Mouse (Mus musculus) lung, postnatal 4 days (tissue): ENCODE measurements around the gene Slc22a23.

Experiments used
- DNase-seq, 2 experiments: peaks; one replicate each; pipeline ENCODE4 v3.0.0; 2021

The Slc22a23 gene

DNA sequence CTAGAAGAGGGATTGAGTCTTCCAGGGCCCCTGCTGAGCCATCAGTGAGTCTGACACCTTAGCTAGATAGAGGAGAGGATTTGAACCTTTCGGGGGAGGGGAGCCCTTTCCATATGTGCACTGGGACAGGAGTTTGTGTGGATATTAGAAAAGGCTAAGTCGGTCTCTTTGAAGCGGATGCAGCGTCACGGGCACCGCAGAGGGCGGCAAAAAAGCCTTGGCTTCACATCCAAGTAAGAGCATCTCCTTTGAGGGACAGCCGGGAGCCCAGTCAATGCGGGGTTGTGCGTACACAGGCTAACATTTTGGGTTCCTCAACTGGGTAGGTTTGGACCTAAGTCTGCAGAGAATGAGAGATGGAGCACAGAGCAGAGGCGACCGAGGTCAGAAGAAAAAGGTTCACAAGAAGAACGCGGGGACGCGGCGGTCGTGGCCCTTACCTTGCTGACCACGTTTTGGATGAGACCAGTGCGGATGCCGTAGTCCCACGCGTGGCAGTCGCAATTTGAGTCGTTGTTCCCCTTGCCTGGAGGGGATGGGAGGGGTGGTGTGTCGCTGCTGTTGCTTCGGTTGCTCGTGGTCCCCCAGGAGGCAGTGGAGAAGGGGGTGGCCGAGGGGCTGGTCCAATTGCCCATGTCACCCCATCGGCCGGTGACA is 1.1 kb downstream of the Slc22a23 start:
- peak in 1 of 2 experiments; percentile 15 for DNase-seq

GRCm38 (mm10) chr13:34342286-34342890 is 2.6 kb downstream of the Slc22a23 start:
- no peak for DNase-seq

DNA sequence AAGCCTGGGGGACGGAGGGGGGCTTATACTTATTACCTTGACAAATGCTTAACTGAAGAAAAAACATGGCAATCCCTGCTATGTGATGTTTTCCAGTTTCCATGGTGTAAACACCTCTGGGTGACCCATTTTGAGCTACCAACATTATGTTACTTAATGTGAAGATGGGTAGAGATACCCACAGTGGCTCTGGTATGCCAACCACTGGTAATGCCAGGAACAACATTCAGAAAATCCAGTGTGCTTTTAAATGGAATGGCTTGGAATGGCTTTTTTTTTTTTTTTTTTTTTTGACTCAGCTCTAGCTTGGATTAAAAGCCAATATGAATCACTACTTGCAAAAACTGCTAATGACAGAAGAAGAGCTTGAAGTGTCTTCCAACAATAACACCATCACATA is 8.1 kb downstream of the Slc22a23 start:
- no peak for DNase-seq

- no peak for DNase-seq
These were observed 10.1 kb downstream of the Slc22a23 start for GRCm38 (mm10) chr13:34334847-34335246.

DNA sequence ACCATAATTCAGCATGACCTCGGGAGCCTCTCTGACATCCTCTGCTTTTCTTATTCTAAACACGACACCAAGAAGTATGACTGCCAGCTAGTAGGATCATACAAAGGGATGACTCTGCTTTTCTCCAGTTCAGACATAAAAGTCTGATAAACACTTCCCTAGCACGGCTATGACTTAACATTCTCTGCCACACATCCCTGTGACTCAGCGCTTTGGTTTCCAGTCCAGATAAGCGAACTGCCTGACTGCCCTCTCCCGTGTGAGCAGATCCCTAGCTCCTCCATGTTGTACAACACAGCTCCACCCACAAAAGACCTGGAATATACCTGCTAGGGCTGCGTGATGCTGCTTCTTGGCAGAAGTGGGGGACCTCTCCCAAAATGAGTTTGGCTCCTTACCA is 12.2 kb downstream of the Slc22a23 start:
- DNase-seq: no peak

- no peak for DNase-seq
These were observed 13.4 kb downstream of the Slc22a23 start for GRCm38 (mm10) chr13:34331399-34332186.

DNA sequence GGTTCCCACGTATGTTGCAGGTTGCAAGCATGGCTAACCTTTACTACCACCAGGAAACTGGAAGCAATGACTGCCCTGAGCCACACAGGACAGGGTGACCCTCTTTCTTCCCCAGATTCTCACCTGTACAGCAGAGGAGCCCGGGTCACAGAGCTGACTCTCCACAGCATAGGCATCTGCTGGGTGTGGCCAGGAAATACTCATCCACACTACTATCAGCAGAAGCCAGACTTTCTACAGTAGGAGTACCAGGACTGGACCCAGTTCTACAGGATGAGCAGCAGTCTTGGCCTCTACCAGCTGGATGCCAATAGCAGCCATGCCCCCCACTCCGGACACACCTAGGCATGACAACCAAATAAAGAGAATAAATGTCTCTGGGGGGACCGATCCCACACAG is 15.4 kb downstream of the Slc22a23 start:
- no peak for DNase-seq

DNA sequence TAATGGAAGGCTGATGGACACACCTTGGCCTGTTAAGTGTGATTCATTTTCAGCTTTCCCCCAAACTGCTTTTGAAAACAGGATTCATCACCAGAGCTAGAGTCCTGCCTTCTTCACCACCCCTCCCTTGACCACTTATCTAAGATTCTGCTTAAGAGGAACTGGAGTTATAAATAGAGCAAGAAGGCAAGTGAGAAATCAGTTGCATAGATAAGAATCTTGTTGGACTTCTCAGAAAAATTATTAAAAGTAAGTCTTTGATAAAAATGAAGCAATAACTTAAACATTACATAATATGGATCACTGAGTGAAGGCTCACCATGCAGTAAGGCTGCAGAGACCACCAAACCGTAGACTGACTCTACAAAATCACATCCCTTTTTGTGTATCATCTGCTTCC is 18.0 kb downstream of the Slc22a23 start:
- no peak for DNase-seq

GRCm38 (mm10) chr13:34323361-34323760 is 21.6 kb downstream of the Slc22a23 start:
- no peak for DNase-seq

DNA sequence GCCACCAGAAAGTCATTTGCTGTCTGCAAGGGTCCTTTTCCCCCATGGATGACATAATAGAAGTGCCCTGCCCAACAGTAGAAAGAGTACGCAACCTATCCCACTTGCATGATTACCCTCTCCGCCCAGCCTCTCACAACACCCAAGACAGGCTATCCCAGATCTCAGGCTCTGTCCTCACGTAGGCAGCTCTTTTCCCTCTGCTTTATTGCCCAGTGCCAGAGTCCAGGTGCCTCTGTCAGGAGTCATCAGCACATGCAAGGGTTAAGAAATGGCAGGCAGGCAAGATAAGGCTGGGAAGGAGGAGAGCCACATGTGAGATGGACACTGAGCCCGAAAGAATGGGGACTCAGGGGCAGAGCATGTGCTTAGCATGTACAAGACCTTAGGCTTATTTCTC is 24.5 kb downstream of the Slc22a23 start:
- no peak for DNase-seq

- no peak for DNase-seq
These were observed 27.9 kb downstream of the Slc22a23 start for GRCm38 (mm10) chr13:34317051-34317450.

DNA sequence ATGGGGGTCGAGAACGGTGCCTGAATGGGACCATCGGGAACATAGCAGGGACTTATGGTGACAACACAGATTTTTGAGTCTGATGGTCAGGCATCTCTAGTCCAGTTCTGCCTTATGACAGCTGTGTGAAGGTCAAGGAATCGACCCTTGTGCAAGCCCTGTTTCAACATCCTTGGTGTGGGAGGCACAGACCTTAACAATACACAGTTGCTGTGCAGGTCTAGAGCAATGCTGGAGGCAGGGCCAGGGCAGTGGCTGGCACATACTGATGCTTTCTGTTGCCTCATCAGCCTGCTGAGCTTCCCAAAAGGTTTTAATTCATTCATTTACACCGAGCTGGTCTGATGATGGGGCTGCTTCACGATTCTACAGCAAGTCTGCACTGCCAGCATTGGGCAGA is 28.5 kb downstream of the Slc22a23 start:
- peak in 1 of 2 experiments; percentile 34 for DNase-seq

GRCm38 (mm10) chr13:34313033-34313491 is 31.9 kb downstream of the Slc22a23 start:
- no peak for DNase-seq

DNA sequence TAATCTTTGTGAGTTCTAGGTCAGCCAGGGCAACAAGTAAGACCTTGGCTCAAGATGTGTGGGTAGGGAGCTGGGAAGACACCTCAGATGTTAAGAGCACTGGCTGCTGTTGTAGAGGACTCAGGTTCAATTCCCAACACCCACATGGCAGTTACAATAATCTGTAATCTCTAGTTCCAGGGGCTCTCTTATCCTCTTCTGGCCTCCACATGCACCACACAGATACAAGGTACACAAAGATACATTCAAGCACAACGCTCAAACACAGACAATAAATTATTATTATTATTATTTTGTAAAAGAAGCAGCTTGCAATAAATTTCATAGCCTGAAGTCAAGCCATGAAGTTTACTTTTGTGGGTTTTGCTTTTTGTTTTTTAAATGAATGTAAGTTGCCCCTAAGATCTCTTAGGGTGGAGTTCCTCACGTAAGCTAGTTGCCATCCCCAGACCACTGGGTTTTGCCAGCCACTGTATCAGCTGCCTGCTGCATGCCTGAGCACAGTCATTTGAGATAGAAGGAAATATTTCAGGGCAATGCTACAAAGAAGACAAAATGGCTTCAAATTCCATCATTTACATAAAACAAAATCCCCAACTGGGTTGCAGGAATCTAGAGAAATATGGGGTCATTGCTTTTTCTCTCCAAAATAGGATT is 32.5 kb downstream of the Slc22a23 start:
- DNase-seq: no peak

GRCm38 (mm10) chr13:34311593-34311992 is 33.4 kb downstream of the Slc22a23 start:
- no peak for DNase-seq

DNA sequence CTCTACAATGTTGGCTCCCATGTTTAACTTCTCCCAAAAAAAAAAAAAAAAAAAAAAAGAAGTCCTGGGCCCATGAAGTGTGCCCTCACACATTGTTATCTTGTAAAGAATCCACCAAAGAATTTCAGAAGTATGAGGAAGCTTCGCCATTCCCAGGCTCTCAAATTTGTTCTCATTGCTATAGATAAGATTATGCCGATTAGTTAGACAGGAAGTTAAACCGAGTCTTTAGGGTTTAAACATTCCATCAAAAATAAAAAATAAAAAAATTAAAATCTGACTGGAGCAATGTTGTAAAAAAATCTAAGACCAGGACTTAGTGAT is 36.4 kb downstream of the Slc22a23 start:
- DNase-seq: no peak

DNA sequence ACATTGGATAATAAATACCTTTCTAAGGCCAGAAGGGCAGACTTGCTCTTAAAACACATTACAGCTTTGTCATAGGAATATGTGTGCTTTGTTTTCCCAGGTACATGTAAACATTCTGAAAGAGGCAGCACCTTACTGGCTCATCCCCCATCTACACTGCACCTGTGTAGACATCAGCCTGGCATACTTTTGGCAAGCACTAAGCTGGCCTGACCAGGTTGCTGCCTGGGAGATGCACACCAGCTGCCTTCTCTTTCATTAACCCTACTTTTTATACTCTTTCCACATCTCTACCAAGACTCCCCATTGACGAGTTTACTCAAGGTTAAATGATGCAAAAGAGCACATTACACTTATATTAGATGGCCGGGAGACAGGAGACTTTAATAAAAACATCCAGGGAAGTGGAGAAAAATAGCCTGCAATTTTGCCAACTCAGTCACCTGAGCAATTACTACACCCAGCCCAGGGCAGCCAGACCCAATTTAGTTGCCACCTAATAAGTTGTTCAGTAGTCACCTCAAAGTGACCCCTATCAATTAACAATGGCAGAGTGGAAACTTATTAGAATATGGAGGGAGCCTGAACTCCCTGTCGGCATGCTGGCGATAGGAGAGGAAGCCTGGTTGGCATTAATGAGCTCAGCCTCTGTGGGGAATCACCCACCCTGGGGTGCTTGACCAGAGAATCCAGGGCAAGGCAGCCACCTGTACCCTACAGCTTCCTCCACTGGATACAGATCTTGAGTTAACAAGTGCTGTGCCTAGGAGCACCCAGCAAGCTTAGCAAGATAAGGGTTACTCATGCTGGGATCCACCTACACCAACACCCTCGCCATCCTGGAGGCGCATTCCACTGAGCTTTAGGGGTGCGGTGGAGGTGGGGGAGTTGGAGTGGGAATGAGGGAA is 37.0 kb downstream of the Slc22a23 start:
- DNase-seq: peak in 1 of 2 experiments; percentile 37

DNA sequence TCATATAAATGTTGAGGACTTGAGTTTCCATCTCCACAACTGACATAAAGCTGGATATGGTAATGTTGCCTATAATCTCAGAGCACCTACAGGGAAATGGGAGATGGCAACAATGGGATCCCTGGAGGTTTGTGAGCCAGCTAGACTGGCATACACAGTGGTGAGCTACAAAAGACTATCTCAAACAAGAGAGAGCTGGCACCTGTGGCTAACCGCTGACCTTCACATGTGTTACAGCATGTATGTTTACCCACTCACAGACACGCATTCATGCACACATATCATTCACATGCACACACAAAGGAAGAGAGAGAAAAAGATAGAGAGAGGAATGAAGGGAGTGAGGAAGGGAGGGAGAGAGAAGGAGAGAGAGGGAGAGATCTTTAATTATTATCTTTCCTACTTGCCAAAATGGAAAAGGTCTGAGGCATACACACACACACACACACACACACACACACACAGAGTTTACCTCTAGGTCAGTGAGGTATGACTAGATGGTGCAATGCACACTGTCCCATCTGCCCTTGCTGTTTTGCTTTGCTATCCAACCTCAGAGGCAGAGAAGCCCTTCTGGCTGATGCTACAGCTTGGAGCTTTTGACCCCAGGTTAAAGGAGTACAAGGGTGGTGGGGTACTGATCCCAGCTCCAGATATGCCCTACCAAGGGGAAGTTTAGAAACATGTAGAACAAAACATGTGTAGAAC is 38.9 kb downstream of the Slc22a23 start:
- no peak for DNase-seq

GRCm38 (mm10) chr13:34304896-34305295 is 40.1 kb downstream of the Slc22a23 start:
- DNase-seq: no peak

GRCm38 (mm10) chr13:34303386-34304016 is 41.5 kb downstream of the Slc22a23 start:
- no peak for DNase-seq

GRCm38 (mm10) chr13:34301585-34301984 is 43.4 kb downstream of the Slc22a23 start:
- DNase-seq: no peak
